Mouse (Mus musculus) CH12.LX (cell line): ENCODE measurements at regions not wholly inside any gene's neighbourhood (a gene's known extent, or its start where the extent isn't known, plus 50 kb on each side); places are given as distances from the start of the nearest gene placed in this dataset.

Source experiments
- BHLHE40 ChIP-seq: IDR thresholded peaks from 2 replicates; pipeline ENCODE4 v1.6.1; 2011; ENCODE audit warnings: mild to moderate bottlenecking, low read depth, low read length, improper control_type of control experiment
- CTCF ChIP-seq, 2 experiments: IDR thresholded peaks in 1 of 2; conservative IDR thresholded peaks in 1 of 2; 2 replicates each; pipeline ENCODE4 v1.5.1; 2011 to 2012; ENCODE audit warnings: low read depth in 2 of 2, low read length in 2 of 2, improper control_type of control experiment in 1 of 2, inconsistent platforms in 1 of 2, mild to moderate bottlenecking in 1 of 2, moderate library complexity in 1 of 2
- EP300 ChIP-seq: IDR thresholded peaks from 2 replicates; pipeline ENCODE4 v1.6.1; 2011; ENCODE audit warnings: low read length, improper control_type of control experiment
- GABPA ChIP-seq: IDR thresholded peaks from 2 replicates; pipeline ENCODE4 v1.6.1; 2012; ENCODE audit warnings: low read depth, low read length, improper control_type of control experiment, inconsistent platforms; ENCODE audit not compliant: insufficient replicate concordance
- IRF4 ChIP-seq: IDR thresholded peaks from 2 replicates; pipeline ENCODE4 v1.6.1; 2014; ENCODE audit warnings: low read depth, mild to moderate bottlenecking, inconsistent platforms, low read length, improper control_type of control experiment
- MAFK ChIP-seq: IDR thresholded peaks from 2 replicates; pipeline ENCODE4 v1.6.1; 2011; ENCODE audit warnings: low read length, improper control_type of control experiment; ENCODE audit not compliant: insufficient replicate concordance
- PAX5 ChIP-seq: IDR thresholded peaks from 2 replicates; pipeline ENCODE4 v1.6.1; 2012; ENCODE audit warnings: low read length, inconsistent platforms, mixed read lengths
- POLR2A ChIP-seq: IDR thresholded peaks from 2 replicates; pipeline ENCODE4 v1.6.1; 2011; ENCODE audit warnings: low read depth, mild to moderate bottlenecking, improper control_type of control experiment, low read length
- RCOR1 ChIP-seq: conservative IDR thresholded peaks from 2 replicates; pipeline ENCODE4 v1.6.1; 2012; ENCODE audit warnings: low read depth, mild to moderate bottlenecking, inconsistent platforms, low read length, improper control_type of control experiment
- SMC3 ChIP-seq: IDR thresholded peaks from 2 replicates; pipeline ENCODE4 v1.6.1; 2011; ENCODE audit warnings: low read depth, low read length, improper control_type of control experiment
- TBP ChIP-seq: conservative IDR thresholded peaks from 2 replicates; pipeline ENCODE4 v1.6.1; 2011; ENCODE audit warnings: low read depth, low read length, improper control_type of control experiment
- USF1 ChIP-seq: IDR thresholded peaks from 2 replicates; pipeline ENCODE4 v1.6.1; 2014; ENCODE audit warnings: low read depth, mild to moderate bottlenecking, inconsistent platforms, low read length, improper control_type of control experiment
- ZNF384 ChIP-seq: IDR thresholded peaks from 2 replicates; pipeline ENCODE4 v1.6.1; 2012; ENCODE audit warnings: low read depth, low read length, improper control_type of control experiment, inconsistent platforms

DNA sequence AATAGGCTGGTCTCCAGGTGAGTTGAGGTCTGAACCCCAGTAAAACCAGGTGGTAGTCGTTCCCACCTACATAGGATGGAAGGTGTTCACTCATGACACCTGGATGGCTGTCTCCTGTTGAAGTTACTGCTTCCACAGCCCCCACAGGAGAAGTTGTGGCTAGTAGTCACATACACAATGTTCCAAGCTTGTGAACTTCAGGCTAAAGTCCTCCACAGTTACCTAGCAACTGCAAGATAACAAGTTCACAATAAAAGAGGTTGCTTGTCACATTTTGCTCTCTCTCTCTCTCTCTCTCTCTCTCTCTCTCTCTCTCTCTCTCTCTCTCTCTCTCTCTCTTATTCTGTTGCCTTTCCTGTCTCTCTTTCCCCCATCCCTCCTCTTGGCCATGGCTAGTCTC lies 202.6 kb downstream of the Adam6a start:
- TF ChIP-seq CTCF (conservative IDR thresholded peaks at IDR 0.05 in 1 of 2, IDR thresholded peaks at IDR 0.05 in 1 of 2; ENCODE audit: low read depth in 2 of 2, low read length in 2 of 2) (no peak), EP300 (no peak), GABPA (no peak), RCOR1 (no peak), USF1 (no peak), POLR2A (no peak), IRF4 (no peak), TBP (no peak), SMC3 (no peak), ZNF384 (no peak), MAFK (no peak), PAX5 (no peak), BHLHE40 (no peak)
